In the genomic region with DNA sequence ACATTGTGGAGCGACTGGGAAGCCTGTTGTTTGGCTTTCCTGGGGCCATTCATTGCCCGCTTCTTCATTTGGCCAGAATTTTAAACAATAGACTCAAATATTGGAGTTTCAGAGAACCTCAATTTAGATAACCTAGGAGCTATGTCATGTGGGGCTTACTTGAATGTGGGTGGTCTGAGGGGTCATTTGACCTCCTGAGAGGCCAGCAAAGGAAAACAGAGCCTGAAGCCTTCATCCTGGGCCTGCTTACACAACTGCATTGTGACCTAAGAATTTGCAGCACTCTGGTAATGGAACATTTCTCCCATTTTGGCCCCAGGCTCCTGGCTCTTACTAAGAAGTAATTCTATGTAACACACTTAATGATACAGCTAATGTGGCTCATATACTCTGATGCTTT, we compare ENCODE assay signal across 25 mouse cellular contexts.
"Had no signal": no experiment of that assay in that cellular context is flagged by ENCODE, and none has a peak within 500 bp of the region (broad histone marks: within the 10 kb centered on the region; RNA-seq: fewer than 3 reads in every experiment).

No protein-coding gene starts in this region.

- H3K27ac ChIP-seq: gastrocnemius, adult 2 months; heart, embryonic 10.5 days; hindbrain, embryonic 12.5 days; hindbrain, embryonic 14.5 days; intestine, embryonic 15.5 days; layer of hippocampus, adult 2 months; left cerebral cortex, adult 2 months; limb, embryonic 10.5 days; limb, embryonic 12.5 days; liver, embryonic 12.5 days; liver, embryonic 14.5 days had no signal

- H3K36me3 ChIP-seq: heart, embryonic 10.5 days; heart, embryonic 12.5 days; hindbrain, embryonic 12.5 days; intestine, embryonic 15.5 days; limb, embryonic 10.5 days; limb, embryonic 12.5 days; liver, embryonic 12.5 days had no signal

- DNase-seq: gastrocnemius, adult 2 months; gastrocnemius, postnatal 10 days; gastrocnemius, postnatal 25 days; heart, adult 18-20 months; heart, postnatal 10 days; heart, postnatal 4 days; kidney, adult 18-20 months; kidney, adult 8-10 months; kidney, postnatal 10 days; kidney, postnatal 25 days; kidney, postnatal 4 days had no signal

- H3K4me2 ChIP-seq: heart, embryonic 12.5 days; hindbrain, embryonic 12.5 days; hindbrain, embryonic 14.5 days; intestine, embryonic 15.5 days; limb, embryonic 12.5 days; liver, embryonic 12.5 days had no signal

- ATAC-seq: hindbrain, embryonic 16.5 days; inflammation-experienced regulatory T-cells, adult 6 months; intestine, embryonic 15.5 days; intestine, postnatal 0 days; liver, embryonic 12.5 days had no signal

- H3K4me3 ChIP-seq: gastrocnemius, adult 2 months; heart, embryonic 10.5 days; heart, embryonic 12.5 days; hindbrain, embryonic 12.5 days; intestine, embryonic 15.5 days; layer of hippocampus, adult 2 months; left cerebral cortex, adult 2 months; limb, embryonic 10.5 days; limb, embryonic 12.5 days; liver, embryonic 12.5 days had no signal

- H3K9ac ChIP-seq: heart, embryonic 12.5 days; hindbrain, embryonic 12.5 days; hindbrain, embryonic 14.5 days; intestine, embryonic 15.5 days; limb, embryonic 12.5 days; liver, embryonic 12.5 days; liver, embryonic 14.5 days had no signal

- H3K4me1 ChIP-seq: heart, embryonic 10.5 days; heart, embryonic 12.5 days; intestine, embryonic 15.5 days; limb, embryonic 12.5 days; liver, embryonic 12.5 days had no signal

- H3K9me3 ChIP-seq: heart, embryonic 10.5 days; heart, embryonic 12.5 days; hindbrain, embryonic 12.5 days; intestine, embryonic 15.5 days; limb, embryonic 10.5 days; limb, embryonic 12.5 days; liver, embryonic 12.5 days had no signal

- H3K27me3 ChIP-seq: heart, embryonic 12.5 days; hindbrain, embryonic 12.5 days; intestine, embryonic 15.5 days; limb, embryonic 12.5 days; liver, embryonic 12.5 days had no signal
